21 mouse cellular contexts compared by ENCODE assay signal in genomic region chr3:73698889-73699288, GRCm38 (mm10). TPM values are rescaled to one million over a fixed set of nuclear protein-coding genes. Genes with fewer than 3 reads are reported as not detected.
"Had no signal": no experiment of that assay in that cellular context is flagged by ENCODE, and none has a peak within 500 bp of the region (broad histone marks: within the 10 kb centered on the region; RNA-seq: fewer than 3 reads in every experiment).

No protein-coding gene starts in this region.

- H3K4me1 ChIP-seq: intestine, embryonic 15.5 days; kidney, embryonic 15.5 days; limb, embryonic 10.5 days; limb, embryonic 13.5 days; liver, embryonic 12.5 days; liver, embryonic 15.5 days had no signal

- H3K27me3 ChIP-seq: intestine, embryonic 15.5 days; kidney, embryonic 15.5 days; limb, embryonic 13.5 days; liver, embryonic 12.5 days; liver, embryonic 15.5 days had no signal

- H3K36me3 ChIP-seq: intestine, embryonic 15.5 days; kidney, embryonic 15.5 days; limb, embryonic 10.5 days; limb, embryonic 13.5 days; liver, embryonic 12.5 days; liver, embryonic 15.5 days had no signal

- H3K9ac ChIP-seq: intestine, embryonic 15.5 days; kidney, embryonic 15.5 days; limb, embryonic 13.5 days; liver, embryonic 12.5 days; liver, embryonic 15.5 days had no signal

- H3K27ac ChIP-seq: intestine, embryonic 15.5 days; kidney, embryonic 15.5 days; left cerebral cortex, adult 2 months; limb, embryonic 10.5 days; limb, embryonic 13.5 days; liver, embryonic 12.5 days; liver, embryonic 15.5 days; stomach, postnatal 0 days had no signal

- H3K4me3 ChIP-seq: intestine, embryonic 15.5 days; kidney, embryonic 15.5 days; left cerebral cortex, adult 2 months; limb, embryonic 10.5 days; limb, embryonic 13.5 days; liver, embryonic 12.5 days; liver, embryonic 15.5 days had no signal

- DNase-seq: kidney, adult 11 months; kidney, adult 8-10 months; kidney, postnatal 10 days; kidney, postnatal 36 days; layer of hippocampus, postnatal 36 days; lung, adult 2 months; lung, postnatal 14 days; lung, postnatal 4 days; midbrain, embryonic 14.5 days; right cerebral cortex, postnatal 4 days; thymus, postnatal 36 days had no signal

RNA-seq across cellular contexts. Expression of gene Bche, which starts 9.3 kb away (rescaled TPM):
- total RNA-seq: megakaryocyte progenitor cell, adult 5-6 weeks; megakaryocyte-erythroid progenitor cell, adult 5-6 weeks had no signal
